Mouse (Mus musculus) spleen, adult 2 months (tissue): ENCODE results near the gene Sf3a1.

Experiments used
- CTCF ChIP-seq: fragments of 200-500 bp; IDR thresholded peaks from 2 replicates; pipeline ENCODE4 v1.5.1; 2011; ENCODE audit warnings: mild to moderate bottlenecking, inconsistent platforms; ENCODE audit not compliant: insufficient read depth, insufficient read length, insufficient replicate concordance; ENCODE audit errors: extremely low read depth
- POLR2A ChIP-seq: fragments of 200-500 bp; IDR thresholded peaks from 2 replicates; pipeline ENCODE4 v1.6.1; 2011; ENCODE audit warnings: low read depth, low read length, inconsistent platforms

GRCm38 (mm10) chr11:4148536-4149156 is 11.5 kb upstream of the Sf3a1 start:
- TF ChIP-seq CTCF (no peak), POLR2A (no peak)
